Mouse (Mus musculus) intestine, postnatal 0 days (tissue): Measurements from ENCODE around the gene Gm42715. TPM values are rescaled to one million over a fixed set of nuclear protein-coding genes. Genes with fewer than 3 reads are reported as not detected.
"Not testable (repeated sequence)": the region's sequence is repeated elsewhere in the genome, so short reads cannot be mapped to it uniquely, and the experiment has no call there.

Experiments used
- ATAC-seq: fragments of 200-750 bp; cut with Nextera tagmentation; 2 replicates; pipeline ENCODE4 v1.8.0; 2017; ENCODE audit warnings: mild to moderate bottlenecking, moderate TSS enrichment, moderate library complexity
- H3K27ac ChIP-seq: fragments of 300-500 bp; sonication (generic); 2 replicates; pipeline ENCODE4 v1.5.1; 2014; ENCODE audit warnings: mild to moderate bottlenecking, low read depth, low read length, moderate library complexity
- H3K27me3 ChIP-seq: fragments of 300-500 bp; sonication (generic); replicated peaks from 2 replicates; pipeline ENCODE4 v1.6.1; 2014; ENCODE audit warnings: low read length, mixed read lengths; ENCODE audit not compliant: control insufficient read depth, insufficient read depth
- H3K36me3 ChIP-seq: fragments of 300-500 bp; sonication (generic); 2 replicates; pipeline ENCODE4 v1.6.1; 2014; ENCODE audit warnings: mild to moderate bottlenecking, moderate library complexity; ENCODE audit not compliant: control insufficient read depth, insufficient read depth
- H3K4me1 ChIP-seq: fragments of 300-500 bp; sonication (generic); replicated peaks from 2 replicates; pipeline ENCODE4 v1.6.1; 2014; ENCODE audit warnings: antibody characterized with exemption, low read length, mixed read lengths; ENCODE audit not compliant: control insufficient read depth, insufficient read depth
- H3K4me2 ChIP-seq: fragments of 300-500 bp; sonication (generic); replicated peaks from 2 replicates; pipeline ENCODE4 v1.6.1; 2014; ENCODE audit warnings: low read depth, mild to moderate bottlenecking, moderate library complexity
- H3K4me3 ChIP-seq: fragments of 300-500 bp; sonication (generic); 2 replicates; pipeline ENCODE4 v1.5.1; 2014; ENCODE audit warnings: low read depth, low read length
- H3K9ac ChIP-seq: fragments of 300-500 bp; sonication (generic); 2 replicates; pipeline ENCODE4 v1.6.1; 2014; ENCODE audit warnings: mild to moderate bottlenecking, low read depth, low read length
- H3K9me3 ChIP-seq: fragments of 300-500 bp; sonication (generic); 2 replicates; pipeline ENCODE4 v1.6.1; 2016; ENCODE audit warnings: mixed run types; ENCODE audit not compliant: control insufficient read depth
- CTCF ChIP-seq: sonication (generic); IDR thresholded peaks from 2 replicates; pipeline ENCODE4 v1.5.1; 2016; ENCODE audit warnings: low read depth, mild to moderate bottlenecking, control low read depth, antibody characterized with exemption, moderate library complexity
- WGBS: fragments of 180-500 bp; shearing (Covaris S2); extraction: QIAGEN DNeasy Blood & Tissue Kit; methylation state at CpG from one replicate; pipeline ENCODE4 v1.1.7; 2014; 5-methylcytosine and 5-hydroxymethylcytosine counted together
- polyA plus RNA-seq: library from polyadenylated mRNA; unstranded; fragments of >200 nt; fragmentation: Nextera tagmentation; extraction: Ambion mirVana; gene quantifications from 2 replicates; pipeline ENCODE4 v1.2.1, GENCODE M21; 2015

Gm42715 gene
- polyA plus RNA-seq, 1 experiment from 2014 or later: 5.0 TPM

- Histone ChIP-seq H3K4me1 (no peaks in the 10 kb centered on the region), H3K9ac (no peak overlapping the region), H3K4me3 (no peak overlapping the region), H3K36me3 (peaks cover 51% of the 10 kb centered on the region), H3K27ac (no peak overlapping the region), H3K4me2 (no peak overlapping the region), H3K27me3 (no peaks in the 10 kb centered on the region), H3K9me3 (no peaks in the 10 kb centered on the region)
- 72% methylated on average over 3 of the region's 3 CpGs for WGBS
- ATAC-seq: no peak
- TF ChIP-seq CTCF: no peak
These were observed 27.5 kb upstream of the Gm42715 start for GRCm38 (mm10) chr7:127491846-127492245.

GRCm38 (mm10) chr7:127494648-127495047 lies 24.7 kb upstream of the Gm42715 start:
- Histone ChIP-seq H3K27ac (no peak overlapping the region), H3K4me1 (no peaks in the 10 kb centered on the region), H3K36me3 (peaks cover 27% of the 10 kb centered on the region), H3K4me3 (no peak overlapping the region), H3K9me3 (no peaks in the 10 kb centered on the region), H3K4me2 (no peak overlapping the region), H3K9ac (no peak overlapping the region), H3K27me3 (no peaks in the 10 kb centered on the region)
- ATAC-seq: no peak
- no peak for TF ChIP-seq CTCF

- H3K4me1 ChIP-seq: no peaks in the 10 kb centered on the region
- no peak for TF ChIP-seq CTCF
- no peak overlapping the region for H3K4me3 ChIP-seq
- H3K27me3 ChIP-seq: no peaks in the 10 kb centered on the region
- no peak overlapping the region for H3K4me2 ChIP-seq
- H3K36me3 ChIP-seq: 0 out of 2 replicates have a peak, but pooled peaks cover under 1% of the 10 kb centered on the region
- WGBS: 57% methylated on average over 2 of the region's 2 CpGs
- no peaks in the 10 kb centered on the region for H3K9me3 ChIP-seq
- H3K27ac ChIP-seq: no peak overlapping the region
- H3K9ac ChIP-seq: no peak overlapping the region
- no peak for ATAC-seq
These were observed 22.0 kb upstream of the Gm42715 start for GRCm38 (mm10) chr7:127497382-127497781.

GRCm38 (mm10) chr7:127498407-127498806 lies 21.0 kb upstream of the Gm42715 start:
- peak; percentile 72 for TF ChIP-seq CTCF
- no peak overlapping the region for H3K4me3 ChIP-seq

GRCm38 (mm10) chr7:127508291-127508690 lies 11.1 kb upstream of the Gm42715 start:
- Histone ChIP-seq H3K27me3 (no peaks in the 10 kb centered on the region), H3K4me1 (no peaks in the 10 kb centered on the region), H3K9me3 (no peaks in the 10 kb centered on the region), H3K27ac (no peak overlapping the region), H3K4me3 (no peak overlapping the region), H3K9ac (no peak overlapping the region), H3K4me2 (no peak overlapping the region), H3K36me3 (no peaks in the 10 kb centered on the region)
- no peak for TF ChIP-seq CTCF
- 96% methylated on average over 3 of the region's 3 CpGs for WGBS
- no peak for ATAC-seq

More at GRCm38 (mm10) chr7:127498407-127498806, 21.0 kb upstream of the Gm42715 start:
- H3K4me1 ChIP-seq: no peaks in the 10 kb centered on the region
- no peak overlapping the region for H3K9ac ChIP-seq
- H3K36me3 ChIP-seq: no peaks in the 10 kb centered on the region
- ATAC-seq: no peak
- 44% methylated on average over 3 of the region's 3 CpGs for WGBS
- no peak overlapping the region for H3K4me2 ChIP-seq
- no peaks in the 10 kb centered on the region for H3K9me3 ChIP-seq
- H3K27me3 ChIP-seq: no peaks in the 10 kb centered on the region
- no peak overlapping the region for H3K27ac ChIP-seq

- H3K4me1 ChIP-seq, H3K9me3 ChIP-seq, H3K4me2 ChIP-seq, H3K4me3 ChIP-seq, H3K9ac ChIP-seq, H3K27ac ChIP-seq, H3K27me3 ChIP-seq, ATAC-seq, H3K36me3 ChIP-seq: not testable (repeated sequence)
- WGBS: 86% methylated on average over 3 of the region's 4 CpGs
These were observed 9.6 kb upstream of the Gm42715 start for GRCm38 (mm10) chr7:127509830-127510229.

- Histone ChIP-seq H3K27me3 (no peaks in the 10 kb centered on the region), H3K4me3 (peak overlapping the region; percentile 78), H3K4me1 (no peaks in the 10 kb centered on the region), H3K9ac (no peak overlapping the region), H3K9me3 (no peaks in the 10 kb centered on the region), H3K36me3 (peaks cover 10% of the 10 kb centered on the region), H3K27ac (peak overlapping the region; percentile 99; the same call in 1 of the 2 replicates), H3K4me2 (peak overlapping the region; percentile 69)
- TF ChIP-seq CTCF: peak; percentile 51
- WGBS: 27% methylated on average over 8 of the region's 8 CpGs
- no peak for ATAC-seq
These were observed 8.1 kb upstream of the Gm42715 start for GRCm38 (mm10) chr7:127511241-127511640.
